Mouse (Mus musculus) forebrain, postnatal 0 days (tissue): ENCODE data around the gene Itga4. TPM values are rescaled to one million over a fixed set of nuclear protein-coding genes. Genes with fewer than 3 reads are reported as not detected.

Source experiments
- ATAC-seq: fragments of 200-750 bp; cut with Nextera tagmentation; 2 replicates; pipeline ENCODE4 v1.8.0; 2017; ENCODE audit warnings: mild to moderate bottlenecking, moderate library complexity
- DNase-seq: peaks from one replicate; pipeline ENCODE4 v3.0.0-alpha.2; 2015
- H3K27ac ChIP-seq: fragments of 300-500 bp; sonication (generic); 2 replicates; pipeline ENCODE4 v1.5.1; 2014; ENCODE audit warnings: low read depth, mild to moderate bottlenecking, antibody characterized with exemption, low read length, moderate library complexity, mixed read lengths
- H3K27me3 ChIP-seq: fragments of 300-500 bp; sonication (generic); 2 replicates; pipeline ENCODE4 v1.6.1; 2014; ENCODE audit warnings: mild to moderate bottlenecking, low read length, mixed read lengths; ENCODE audit not compliant: insufficient read depth
- H3K36me3 ChIP-seq: fragments of 300-500 bp; sonication (generic); 2 replicates; pipeline ENCODE4 v1.6.1; 2014; ENCODE audit warnings: mild to moderate bottlenecking, moderate library complexity; ENCODE audit not compliant: insufficient read depth
- H3K4me1 ChIP-seq: fragments of 300-500 bp; sonication (generic); 2 replicates; pipeline ENCODE4 v1.6.1; 2014; ENCODE audit warnings: antibody characterized with exemption; ENCODE audit not compliant: insufficient read depth
- H3K4me2 ChIP-seq: fragments of 300-500 bp; sonication (generic); 2 replicates; pipeline ENCODE4 v1.6.1; 2014; ENCODE audit warnings: low read depth, mild to moderate bottlenecking, moderate library complexity
- H3K4me3 ChIP-seq: fragments of 300-500 bp; sonication (generic); 2 replicates; pipeline ENCODE4 v1.5.1; 2014; ENCODE audit warnings: low read depth, low read length, mixed read lengths
- H3K9ac ChIP-seq: fragments of 300-500 bp; sonication (generic); 2 replicates; pipeline ENCODE4 v1.6.1; 2014; ENCODE audit warnings: mild to moderate bottlenecking
- H3K9me3 ChIP-seq: fragments of 300-500 bp; sonication (generic); 2 replicates; pipeline ENCODE4 v1.6.1; 2016; ENCODE audit warnings: low read length
- CTCF ChIP-seq: sonication (generic); IDR thresholded peaks from 2 replicates; pipeline ENCODE4 v1.5.1; 2016; ENCODE audit warnings: antibody characterized with exemption, control low read depth, low read depth
- WGBS: fragments of 180-500 bp; shearing (Covaris S2); extraction: QIAGEN DNeasy Blood & Tissue Kit; methylation state at CpG from one replicate; pipeline ENCODE4 v1.1.7; 2014; 5-methylcytosine and 5-hydroxymethylcytosine counted together
- polyA plus RNA-seq: library from polyadenylated mRNA; unstranded; fragments of >200 nt; fragmentation: Nextera tagmentation; extraction: Ambion mirVana; gene quantifications from 2 replicates; pipeline ENCODE4 v1.2.1, GENCODE M21; 2015
- total RNA-seq: library from RNA; depleted of rRNA; stranded (reverse); fragments of >200 nt; gene quantifications from 2 replicates; pipeline ENCODE4 v1.2.3, GENCODE M21; 2014

Itga4 gene
- total and polyA plus RNA-seq, 2 experiments from 2014 or later, result 1.5 to 4.1 TPM

- no peaks in the 10 kb centered on the region for H3K4me1 ChIP-seq
- no peaks in the 10 kb centered on the region for H3K9me3 ChIP-seq
- DNase-seq (no peak), ATAC-seq (no peak)
- 81% methylated on average over 4 of the region's 4 CpGs for WGBS
- H3K9ac ChIP-seq, result no peak overlapping the region
- H3K4me2 ChIP-seq, result no peak overlapping the region
- H3K36me3 ChIP-seq, result no peaks in the 10 kb centered on the region
- no peak overlapping the region for H3K4me3 ChIP-seq
- no peaks in the 10 kb centered on the region for H3K27me3 ChIP-seq
- H3K27ac ChIP-seq, result no peak overlapping the region
- no peak for TF ChIP-seq CTCF
Observed at GRCm38 (mm10) chr2:79284206-79284605, 29.0 kb downstream of the Itga4 start.

GRCm38 (mm10) chr2:79290149-79290548 is 34.9 kb downstream of the Itga4 start:
- H3K27ac ChIP-seq, result no peak overlapping the region
- no peak overlapping the region for H3K4me2 ChIP-seq
- ATAC-seq, result no peak
- no peaks in the 10 kb centered on the region for H3K27me3 ChIP-seq
- H3K36me3 ChIP-seq, result no peaks in the 10 kb centered on the region
- WGBS, result 83% methylated on average over 1 of the region's 1 CpGs
- no peak for DNase-seq
- no peak for TF ChIP-seq CTCF
- H3K4me1 ChIP-seq, result no peaks in the 10 kb centered on the region
- H3K9ac ChIP-seq, result no peak overlapping the region
- H3K4me3 ChIP-seq, result no peak overlapping the region
- no peaks in the 10 kb centered on the region for H3K9me3 ChIP-seq

- Histone ChIP-seq H3K27me3 (no peaks in the 10 kb centered on the region), H3K27ac (no peak overlapping the region), H3K36me3 (no peaks in the 10 kb centered on the region), H3K4me1 (no peaks in the 10 kb centered on the region), H3K4me3 (no peak overlapping the region), H3K9me3 (no peaks in the 10 kb centered on the region), H3K4me2 (no peak overlapping the region), H3K9ac (no peak overlapping the region)
- TF ChIP-seq CTCF, result no peak
- DNase-seq (no peak), ATAC-seq (no peak)
- 61% methylated on average over 8 of the region's 8 CpGs for WGBS
Observed at GRCm38 (mm10) chr2:79291922-79292321, 36.7 kb downstream of the Itga4 start.

GRCm38 (mm10) chr2:79292431-79292830 is 37.2 kb downstream of the Itga4 start:
- TF ChIP-seq CTCF, result no peak
- 38% methylated on average over 6 of the region's 6 CpGs for WGBS
- DNase-seq, result no peak

GRCm38 (mm10) chr2:79302398-79302797 is 47.2 kb downstream of the Itga4 start:
- H3K9me3 ChIP-seq, result no peaks in the 10 kb centered on the region
- no peak overlapping the region for H3K9ac ChIP-seq
- ATAC-seq, result no peak
- no peak for DNase-seq
- no peak overlapping the region for H3K4me3 ChIP-seq
- TF ChIP-seq CTCF, result no peak
- no peak overlapping the region for H3K27ac ChIP-seq
- no peaks in the 10 kb centered on the region for H3K27me3 ChIP-seq
- H3K4me1 ChIP-seq, result no peaks in the 10 kb centered on the region
- H3K4me2 ChIP-seq, result no peak overlapping the region
- H3K36me3 ChIP-seq, result no peaks in the 10 kb centered on the region

More at GRCm38 (mm10) chr2:79292431-79292830, 37.2 kb downstream of the Itga4 start:
- Histone ChIP-seq H3K4me2 (no peak overlapping the region), H3K4me1 (no peaks in the 10 kb centered on the region), H3K36me3 (no peaks in the 10 kb centered on the region), H3K27ac (no peak overlapping the region), H3K9ac (no peak overlapping the region), H3K27me3 (no peaks in the 10 kb centered on the region), H3K9me3 (no peaks in the 10 kb centered on the region), H3K4me3 (no peak overlapping the region)
- no peak for ATAC-seq

- WGBS, result 46% methylated on average over 4 of the region's 4 CpGs
- no peak for TF ChIP-seq CTCF
- Histone ChIP-seq H3K36me3 (no peaks in the 10 kb centered on the region), H3K9ac (no peak overlapping the region), H3K4me1 (no peaks in the 10 kb centered on the region), H3K27ac (no peak overlapping the region), H3K4me3 (no peak overlapping the region), H3K4me2 (no peak overlapping the region), H3K9me3 (no peaks in the 10 kb centered on the region), H3K27me3 (no peaks in the 10 kb centered on the region)
- no peak for ATAC-seq
- no peak for DNase-seq
Observed at GRCm38 (mm10) chr2:79307549-79307948, 52.3 kb downstream of the Itga4 start.

- Histone ChIP-seq H3K27ac (no peak overlapping the region), H3K9ac (no peak overlapping the region), H3K36me3 (no peaks in the 10 kb centered on the region), H3K4me1 (no peaks in the 10 kb centered on the region), H3K27me3 (no peaks in the 10 kb centered on the region), H3K4me2 (no peak overlapping the region), H3K4me3 (no peak overlapping the region), H3K9me3 (no peaks in the 10 kb centered on the region)
- 54% methylated on average over 13 of the region's 13 CpGs for WGBS
- TF ChIP-seq CTCF, result no peak
- no peak for ATAC-seq
- DNase-seq, result peak; percentile 42
Observed at GRCm38 (mm10) chr2:79309454-79310118, 54.4 kb downstream of the Itga4 start.
